Mouse (Mus musculus): ENCODE results near the gene Lhx8. TPM values are rescaled to one million over a fixed set of nuclear protein-coding genes. Genes with fewer than 3 reads are reported as not detected.

The Lhx8 gene
- polyA plus RNA-seq, 1 experiment from 2014 or later = 0.29 TPM

DNA sequence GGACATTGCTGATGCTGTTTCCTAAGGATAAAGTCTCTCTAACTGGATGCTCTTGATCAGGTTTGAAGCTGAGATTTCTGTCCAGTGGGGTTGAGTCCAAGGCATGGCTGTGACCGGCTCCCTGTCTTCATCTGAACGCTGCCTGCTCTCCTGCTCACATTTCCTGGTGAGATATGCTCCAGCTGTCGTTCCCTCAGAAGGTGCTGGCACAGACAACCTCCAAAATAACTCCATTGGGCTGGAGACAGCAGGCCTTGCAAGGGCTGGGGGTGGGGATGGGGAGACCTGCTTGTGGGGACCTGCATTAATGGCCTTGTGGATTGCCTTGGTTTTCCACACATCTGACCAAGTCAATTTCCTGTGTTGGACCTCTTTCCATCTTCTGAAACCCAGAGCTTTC, 46.2 kb downstream of the Lhx8 start:
- Histone ChIP-seq H3K36me3 (ENCODE audit: control insufficient read depth, insufficient read depth, low read length) (no peaks in the 10 kb centered on the region), H3K4me2 (ENCODE audit: low read length) (no peak overlapping the region), H3K9me3 (ENCODE audit: control insufficient read depth, low read length) (no peaks in the 10 kb centered on the region), H3K4me1 (ENCODE audit: control insufficient read depth, insufficient read depth, low read depth, low read length) (no peaks in the 10 kb centered on the region), H3K27ac (ENCODE audit: low read depth, low read length) (no peak overlapping the region), H3K27me3 (replicated peaks; ENCODE audit: control insufficient read depth, insufficient read depth, low read length) (no peaks in the 10 kb centered on the region), H3K9ac (ENCODE audit: low read depth, low read length) (no peak overlapping the region), H3K4me3 (ENCODE audit: low read length) (no peak overlapping the region)
- ATAC-seq = no peak
- WGBS = 65% methylated on average over 3 of the region's 3 CpGs

DNA sequence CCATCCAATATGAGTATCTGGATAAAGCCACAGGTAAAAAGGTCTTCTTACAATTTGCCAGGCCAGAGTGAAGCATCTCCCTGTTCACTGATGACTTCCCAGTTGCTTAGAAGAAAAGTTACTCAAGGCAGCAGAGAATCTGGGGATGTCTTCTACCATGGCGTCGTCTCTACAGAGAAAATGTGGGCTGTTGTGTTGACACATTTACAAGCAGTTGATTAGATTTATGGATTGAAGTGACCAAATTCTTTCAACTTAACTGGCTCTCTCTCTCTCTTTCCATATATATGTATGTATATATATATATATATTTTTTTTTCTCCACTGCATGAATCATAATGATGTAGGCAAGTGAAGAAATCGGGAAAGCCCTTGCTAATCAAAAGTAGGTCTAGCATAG, 55.8 kb downstream of the Lhx8 start:
- H3K27ac ChIP-seq (ENCODE audit: low read depth, low read length) = no peak overlapping the region
- H3K4me3 ChIP-seq (ENCODE audit: low read length) = no peak overlapping the region
- WGBS = 89% methylated on average over 3 of the region's 3 CpGs
- no peak overlapping the region for H3K4me2 ChIP-seq (ENCODE audit: low read length)
- H3K36me3 ChIP-seq (ENCODE audit: control insufficient read depth, insufficient read depth, low read length) = no peaks in the 10 kb centered on the region
- H3K4me1 ChIP-seq (ENCODE audit: control insufficient read depth, insufficient read depth, low read depth, low read length) = no peaks in the 10 kb centered on the region
- H3K27me3 ChIP-seq (replicated peaks; ENCODE audit: control insufficient read depth, insufficient read depth, low read length) = no peaks in the 10 kb centered on the region
- H3K9ac ChIP-seq (ENCODE audit: low read depth, low read length) = no peak overlapping the region
- no peaks in the 10 kb centered on the region for H3K9me3 ChIP-seq (ENCODE audit: control insufficient read depth, low read length)
- no peak for ATAC-seq

DNA sequence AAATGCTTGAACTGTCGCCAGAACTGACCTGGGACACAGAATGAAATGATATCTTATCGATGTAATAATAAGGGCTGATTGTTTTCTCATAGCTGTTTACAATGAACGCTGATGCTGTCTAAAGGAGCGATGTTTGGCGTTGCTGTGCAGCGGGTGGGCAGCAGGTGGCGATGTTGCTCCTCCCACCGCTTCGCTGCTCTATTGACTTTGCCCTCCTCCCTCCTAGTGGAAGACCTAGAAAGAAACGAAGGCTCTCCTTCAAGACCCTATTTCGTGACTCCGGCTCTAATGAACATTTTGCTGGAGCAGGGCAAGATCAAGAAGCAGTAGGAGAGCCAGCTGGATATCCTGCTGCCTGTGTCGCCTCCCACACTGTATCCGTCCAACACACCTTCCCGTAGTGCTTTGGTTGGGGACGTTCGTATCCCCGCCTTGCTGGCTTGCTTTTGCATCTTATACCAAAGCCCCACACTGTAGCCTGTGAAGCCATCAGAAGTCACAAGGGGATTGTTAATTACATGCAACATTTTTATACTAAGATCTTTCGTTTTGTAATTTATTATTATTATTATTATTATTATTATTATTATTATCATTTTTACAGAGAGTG, 60.6 kb downstream of the Lhx8 start:
- Histone ChIP-seq H3K27ac (ENCODE audit: low read depth, low read length) (no peak overlapping the region), H3K4me2 (ENCODE audit: low read length) (peak overlapping the region; percentile 59), H3K36me3 (ENCODE audit: control insufficient read depth, insufficient read depth, low read length) (no peaks in the 10 kb centered on the region), H3K9me3 (ENCODE audit: control insufficient read depth, low read length) (no peaks in the 10 kb centered on the region), H3K4me1 (ENCODE audit: control insufficient read depth, insufficient read depth, low read depth, low read length) (no peaks in the 10 kb centered on the region), H3K27me3 (replicated peaks; ENCODE audit: control insufficient read depth, insufficient read depth, low read length) (no peaks in the 10 kb centered on the region), H3K4me3 (ENCODE audit: low read length) (peak overlapping the region; percentile 25), H3K9ac (ENCODE audit: low read depth, low read length) (peak overlapping the region; percentile 60)
- 13% methylated on average over 19 of the region's 19 CpGs for WGBS
- ATAC-seq = peak; percentile 94

DNA sequence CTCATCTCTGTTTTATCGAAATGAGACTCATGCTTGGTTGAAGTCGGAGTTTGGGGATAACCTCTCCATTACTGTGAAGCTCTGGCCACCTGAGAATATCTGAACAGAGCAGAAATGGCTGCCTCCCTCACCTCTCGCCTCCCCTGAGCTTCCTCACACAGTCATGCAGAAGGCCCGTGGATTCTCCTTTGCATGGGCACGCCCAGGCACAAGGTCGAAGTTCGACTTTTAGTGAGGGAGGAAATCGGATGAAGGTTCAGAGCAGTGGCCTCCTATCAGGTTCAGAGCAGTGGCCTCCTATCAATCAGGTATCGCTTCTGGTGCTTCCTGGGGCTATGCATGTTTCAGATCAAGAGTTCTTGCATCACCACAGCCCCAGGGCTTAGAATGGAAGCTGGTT, 62.1 kb downstream of the Lhx8 start:
- 83% methylated on average over 9 of the region's 9 CpGs for WGBS
- Histone ChIP-seq H3K4me3 (ENCODE audit: low read length) (no peak overlapping the region), H3K27me3 (replicated peaks; ENCODE audit: control insufficient read depth, insufficient read depth, low read length) (no peaks in the 10 kb centered on the region), H3K36me3 (ENCODE audit: control insufficient read depth, insufficient read depth, low read length) (no peaks in the 10 kb centered on the region), H3K4me1 (ENCODE audit: control insufficient read depth, insufficient read depth, low read depth, low read length) (no peaks in the 10 kb centered on the region), H3K9ac (ENCODE audit: low read depth, low read length) (no peak overlapping the region), H3K4me2 (ENCODE audit: low read length) (no peak overlapping the region), H3K27ac (ENCODE audit: low read depth, low read length) (no peak overlapping the region), H3K9me3 (ENCODE audit: control insufficient read depth, low read length) (no peaks in the 10 kb centered on the region)
- no peak for ATAC-seq

DNA sequence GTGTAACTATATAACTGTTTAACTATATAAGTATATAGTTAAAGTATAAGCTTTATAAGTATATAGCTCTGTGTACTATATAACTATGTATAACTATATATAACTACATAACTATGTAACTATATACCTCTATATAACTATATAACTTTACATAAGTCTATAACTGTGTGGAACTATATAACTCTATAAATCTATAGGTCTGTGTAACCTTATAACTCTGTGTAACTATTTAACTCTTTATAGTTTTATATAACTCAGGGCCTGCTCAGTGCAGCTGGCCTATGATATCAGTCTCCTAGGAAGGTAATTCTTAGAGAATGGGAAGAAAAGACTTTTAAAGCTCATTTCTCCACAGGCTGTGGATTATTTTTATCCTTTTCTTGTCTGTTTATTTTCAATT, 73.1 kb downstream of the Lhx8 start:
- H3K9ac ChIP-seq (ENCODE audit: low read depth, low read length) = no peak overlapping the region
- H3K9me3 ChIP-seq (ENCODE audit: control insufficient read depth, low read length) = no peaks in the 10 kb centered on the region
- 0 out of 2 replicates have a peak, but pooled peaks cover 2% of the 10 kb centered on the region for H3K36me3 ChIP-seq (ENCODE audit: control insufficient read depth, insufficient read depth, low read length)
- no peak for ATAC-seq
- H3K27ac ChIP-seq (ENCODE audit: low read depth, low read length) = no peak overlapping the region
- no peaks in the 10 kb centered on the region for H3K4me1 ChIP-seq (ENCODE audit: control insufficient read depth, insufficient read depth, low read depth, low read length)
- no peak overlapping the region for H3K4me2 ChIP-seq (ENCODE audit: low read length)
- H3K27me3 ChIP-seq (replicated peaks; ENCODE audit: control insufficient read depth, insufficient read depth, low read length) = no peaks in the 10 kb centered on the region
- no peak overlapping the region for H3K4me3 ChIP-seq (ENCODE audit: low read length)

Data from hindbrain, embryonic 16.5 days (tissue).